Mouse (Mus musculus) frontal cortex, adult (tissue): ENCODE measurements around the gene Snrpd3.
"Not testable (repeated sequence)": the region's sequence is repeated elsewhere in the genome, so short reads cannot be mapped to it uniquely, and the experiment has no call there.

Source experiments
- ATAC-seq: cut with Nextera tagmentation; 2 replicates; pipeline ENCODE4 v1.9.2; 2017; ENCODE audit warnings: mild to moderate bottlenecking, moderate library complexity, mixed read lengths; ENCODE audit not compliant: low TSS enrichment

The Snrpd3 gene

DNA sequence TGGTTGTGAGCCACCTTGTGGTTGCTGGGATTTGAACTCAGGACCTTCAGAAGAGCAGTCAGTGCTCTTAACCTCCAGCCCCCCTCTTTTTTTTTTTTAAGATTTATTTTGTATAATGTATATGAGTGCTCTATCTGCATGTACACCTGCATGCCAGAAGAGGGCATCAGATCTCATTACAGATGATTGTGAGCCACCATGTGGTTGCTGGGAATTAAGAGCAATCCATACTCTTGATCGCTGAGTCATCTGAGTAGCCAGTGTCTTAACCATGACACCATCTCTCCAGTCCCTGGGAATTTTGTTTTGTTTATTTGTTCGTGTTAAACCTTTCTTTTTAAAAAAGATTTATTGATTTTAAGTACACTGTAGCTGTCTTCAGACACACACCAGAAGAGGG lies 49.4 kb downstream of the Snrpd3 start:
- ATAC-seq: not testable (repeated sequence)

DNA sequence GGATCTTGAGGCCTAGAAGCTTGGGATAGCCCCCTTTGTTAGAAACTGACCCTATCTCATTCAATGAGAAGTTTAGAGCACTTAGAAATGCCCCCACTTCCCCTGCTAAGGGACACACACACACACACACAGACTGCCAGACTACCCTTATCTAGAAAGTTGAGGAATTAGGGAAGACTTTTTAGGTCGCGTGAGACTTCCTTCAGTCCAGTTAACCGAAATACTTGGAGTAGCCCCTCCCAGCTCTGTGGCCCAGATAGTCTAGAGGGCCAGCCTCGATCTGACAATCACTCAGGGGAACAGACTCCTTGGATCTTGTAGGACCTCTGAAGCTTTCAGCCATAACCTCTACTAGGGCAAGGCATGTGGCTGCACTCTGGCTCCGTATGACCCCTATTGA lies 50.7 kb downstream of the Snrpd3 start:
- no peak for ATAC-seq

DNA sequence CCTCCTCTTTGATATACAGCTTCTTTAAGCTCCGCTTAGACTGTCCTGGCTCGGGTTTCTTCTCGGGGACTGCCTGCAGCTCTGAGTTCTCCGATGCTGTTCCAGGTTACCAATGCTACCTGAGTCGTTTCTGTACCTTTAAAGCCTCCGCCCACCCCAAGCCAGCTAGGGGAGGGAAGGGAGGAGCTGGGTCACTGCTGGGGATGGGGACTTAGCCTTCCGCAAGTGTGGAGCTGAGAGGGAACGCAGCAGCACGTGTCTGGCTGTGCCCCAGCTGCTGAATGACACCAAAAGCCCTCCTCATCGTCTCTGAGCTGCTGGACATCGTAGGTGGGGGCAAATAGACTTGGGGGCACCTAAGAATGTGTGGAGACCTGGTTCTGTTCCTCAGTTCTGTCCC lies 51.1 kb downstream of the Snrpd3 start:
- ATAC-seq: no peak

DNA sequence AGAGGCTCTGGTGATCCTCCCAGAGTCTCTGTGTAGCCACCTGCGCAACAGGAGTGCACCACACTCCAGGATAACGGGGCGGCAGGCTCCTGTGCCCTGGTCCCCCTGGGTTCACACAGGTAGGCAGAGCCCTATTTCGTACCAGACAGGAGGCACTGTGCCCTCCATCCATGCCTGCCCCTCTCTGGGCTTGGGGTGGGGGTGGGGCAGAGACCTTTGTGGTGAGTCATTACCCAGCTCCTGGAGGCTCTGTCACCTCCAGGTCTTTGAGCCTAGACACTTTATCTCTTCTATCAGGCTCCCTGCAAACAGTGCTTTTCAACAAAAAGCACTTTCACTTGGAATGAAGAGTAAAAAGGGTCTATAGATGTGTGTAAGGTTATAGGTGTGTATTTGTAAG lies 51.5 kb downstream of the Snrpd3 start:
- no peak for ATAC-seq

DNA sequence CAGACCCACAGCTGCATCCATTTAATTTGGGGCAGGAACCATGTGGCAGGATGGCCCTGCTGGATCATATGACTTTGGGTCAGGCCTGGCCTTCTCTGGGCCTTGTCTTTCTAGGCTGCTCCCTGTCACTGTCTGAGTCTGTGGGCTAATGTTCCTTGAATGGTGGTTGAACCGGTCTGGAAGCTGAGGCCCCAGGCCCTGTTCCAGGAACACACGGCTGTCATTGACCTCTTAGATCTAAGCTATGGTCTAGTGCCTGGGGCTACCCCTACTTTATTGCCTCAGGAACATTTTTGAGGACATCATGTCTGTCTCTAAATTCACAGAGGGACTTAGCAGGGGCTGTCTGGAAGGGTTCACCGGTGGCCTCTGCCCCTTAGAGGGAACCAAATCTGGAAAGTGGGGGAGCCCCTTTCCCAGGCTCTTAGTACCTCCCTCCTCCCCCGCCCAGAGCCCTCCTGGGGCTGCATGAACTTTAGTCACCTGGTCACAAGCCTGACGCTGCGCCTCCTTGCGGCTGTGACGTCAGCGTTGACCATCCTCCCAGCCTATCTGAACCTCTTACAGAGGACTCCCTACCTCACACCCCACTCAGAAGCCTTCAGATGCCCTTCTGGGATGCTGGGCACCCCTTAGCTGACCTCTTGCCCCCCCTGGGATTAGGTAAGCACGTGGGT lies 53.8 kb downstream of the Snrpd3 start:
- ATAC-seq: no peak

DNA sequence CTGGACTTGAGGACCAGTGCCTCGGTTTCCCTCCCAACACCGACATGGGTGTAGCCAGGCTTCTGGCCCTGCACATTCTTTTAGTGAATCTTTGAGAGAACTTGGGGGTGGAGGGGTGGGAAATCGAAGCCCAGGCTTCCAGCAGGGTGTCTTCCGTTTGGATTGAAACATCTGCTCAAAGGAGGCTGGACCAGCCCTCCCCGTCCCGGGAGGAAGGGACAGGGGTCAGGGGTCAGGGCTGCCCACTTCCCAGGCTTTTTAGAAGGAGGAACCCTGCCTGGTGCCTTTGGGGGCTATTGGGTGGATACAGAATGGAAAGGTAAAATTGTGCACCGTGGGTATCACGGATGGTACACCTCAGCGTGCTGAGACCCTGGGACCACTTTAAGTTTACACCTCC lies 54.6 kb downstream of the Snrpd3 start:
- ATAC-seq: no peak

DNA sequence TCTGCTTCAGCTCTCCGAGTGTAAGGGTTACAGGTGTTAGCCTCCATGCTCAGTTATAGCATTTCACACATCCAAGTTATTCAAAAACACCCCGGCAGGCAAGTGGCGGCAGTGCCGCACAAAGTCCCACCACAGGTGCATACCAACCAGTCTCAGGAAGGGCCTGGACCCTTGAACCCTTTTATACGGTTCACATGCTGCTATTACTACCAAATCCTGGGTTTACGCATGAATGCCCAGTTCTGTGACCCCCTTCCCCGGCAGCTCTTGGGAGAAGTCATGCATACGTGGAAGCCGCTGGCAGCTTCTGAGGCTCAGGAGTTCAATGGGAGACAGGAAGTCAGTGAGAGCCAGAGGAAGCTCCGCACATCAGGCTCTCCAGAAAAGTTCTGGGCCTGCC lies 55.8 kb downstream of the Snrpd3 start:
- no peak for ATAC-seq

DNA sequence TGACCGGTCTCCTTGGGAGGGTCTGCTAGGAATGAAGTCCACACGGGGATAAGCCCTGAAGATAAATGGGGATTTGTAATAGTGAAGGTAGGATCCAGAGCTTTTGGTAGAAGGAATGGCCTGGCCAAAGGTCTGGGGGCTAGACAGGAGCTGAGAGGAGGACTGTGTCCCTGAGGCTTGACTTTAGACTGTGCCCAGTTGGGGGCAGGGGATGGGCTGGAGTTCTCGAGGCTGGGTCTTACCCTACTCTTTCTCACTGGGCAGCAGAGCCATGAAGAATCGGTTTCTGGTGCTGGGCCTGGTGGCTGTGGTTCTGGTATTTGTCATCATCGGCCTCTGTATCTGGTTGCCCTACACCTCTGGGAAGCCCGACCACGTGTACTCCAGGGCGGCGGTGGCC lies 56.6 kb downstream of the Snrpd3 start:
- no peak for ATAC-seq

DNA sequence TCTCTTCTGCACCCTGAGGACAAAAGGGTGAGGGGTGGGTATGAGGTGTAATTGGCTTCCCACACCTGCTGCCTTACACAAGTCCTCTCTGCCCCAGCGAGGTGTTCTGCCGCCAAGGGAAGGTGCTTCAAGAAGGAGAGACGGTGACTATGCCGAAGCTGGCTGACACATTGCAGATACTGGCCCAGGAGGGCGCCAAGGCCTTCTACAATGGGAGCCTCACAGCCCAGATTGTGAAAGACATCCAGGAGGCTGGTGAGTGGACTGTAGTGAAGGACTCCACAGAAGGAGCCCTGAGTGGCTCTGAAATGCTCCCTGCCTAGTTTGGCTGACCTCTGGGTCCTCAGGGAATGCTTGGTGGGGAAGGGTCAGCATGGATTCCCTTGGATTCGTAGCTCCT lies 61.8 kb downstream of the Snrpd3 start:
- ATAC-seq: no peak

DNA sequence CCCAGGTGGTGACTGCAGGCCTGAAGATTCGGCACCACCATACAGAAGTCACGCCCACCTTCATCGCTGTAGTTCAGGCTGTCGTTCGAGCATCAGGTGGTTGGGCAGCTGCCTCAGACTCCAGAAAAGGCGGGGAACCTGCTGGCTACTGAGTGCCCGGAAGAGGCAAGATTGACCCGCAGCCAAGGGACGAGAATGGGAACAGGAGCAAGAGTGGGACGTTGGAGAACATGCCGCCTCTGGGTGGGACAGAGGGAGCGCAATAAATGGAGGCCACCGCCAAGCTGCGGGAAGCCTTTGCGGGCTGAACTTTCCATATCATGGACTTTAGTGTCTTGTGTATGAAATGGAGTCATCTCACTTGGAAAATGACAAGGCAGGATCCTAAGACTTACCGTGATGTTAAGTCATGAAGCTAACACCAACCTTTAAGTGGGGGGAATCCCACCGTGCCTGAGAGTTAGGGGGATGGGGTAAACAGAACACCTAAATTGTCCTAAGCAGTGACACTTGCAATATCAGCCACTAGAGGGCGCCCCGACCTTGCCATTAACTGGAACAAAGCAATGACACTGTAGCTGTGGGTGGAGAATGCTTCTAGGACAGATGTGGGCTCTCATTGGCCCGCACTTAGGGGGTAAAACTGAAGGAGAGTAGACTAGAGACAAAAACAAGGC lies 68.7 kb downstream of the Snrpd3 start:
- ATAC-seq: peak; percentile 95

DNA sequence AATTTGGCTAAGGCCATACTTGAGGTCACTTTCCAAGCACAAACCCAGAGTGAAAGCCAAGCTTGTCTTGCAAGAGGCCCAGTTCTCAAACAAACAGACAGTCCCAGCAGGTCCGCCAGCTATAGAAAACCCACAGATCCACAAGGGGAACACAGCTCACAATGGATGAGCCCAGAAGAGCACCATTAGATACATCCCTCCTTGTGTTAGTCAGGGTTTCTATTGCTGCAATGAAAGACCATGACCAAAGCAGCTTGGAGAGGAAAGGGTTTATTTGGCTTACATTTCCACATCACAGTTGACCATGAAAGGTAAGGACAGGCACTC lies 69.2 kb downstream of the Snrpd3 start:
- no peak for ATAC-seq
